Mouse (Mus musculus): ENCODE data around the gene Macf1. TPM values are rescaled to one million over a fixed set of nuclear protein-coding genes. Genes with fewer than 3 reads are reported as not detected.

Macf1 gene
- total RNA-seq, 4 experiments from 2014 or later: 235 to 265 (median 249) TPM

GRCm38 (mm10) chr4:123308292-123308691, 375.9 kb downstream of the Macf1 start:
- no peak for DNase-seq (ENCODE audit: low spot score in 2 of 2)

- peak in 1 of 2 experiments; percentile 32 for DNase-seq (ENCODE audit: low spot score in 2 of 2)
Observed at GRCm38 (mm10) chr4:123306999-123307398, 377.2 kb downstream of the Macf1 start.

- DNase-seq (ENCODE audit: low spot score in 2 of 2): no peak
Observed at GRCm38 (mm10) chr4:123305789-123306188, 378.4 kb downstream of the Macf1 start.

Small RNA genes lying within 50 kb of the gene (microRNA-seq; reads per million reads assigned to microRNA genes)
- 0 reads per million in 2 experiments for gene Mir6398

Other genes starting within 250 kb of the Macf1 start
- gene Ndufs5, start 33.8 kb upstream of the Macf1 start, total RNA-seq (2022): 100 to 1,000 TPM; 145 to 182 (median 170) TPM
- gene Akirin1, start 66.0 kb upstream of the Macf1 start, total RNA-seq (2022): 10 to 100 TPM; 54.7 to 59.0 (median 56.9) TPM
- gene Rhbdl2, start 103.5 kb upstream of the Macf1 start, total RNA-seq (2022): under 1 TPM in 3 of 4 experiments, not detected in 1; 0.45 to 0.73 (median 0.66) TPM
- not detected for gene 4933427I04Rik, start 175.3 kb upstream of the Macf1 start, total RNA-seq (2022)
- 10 to 100 TPM in 1 of 4 experiments, 1 to 10 TPM in 3; 7.3 to 14.1 (median 8.7) TPM for gene Mycbp, start 220.5 kb upstream of the Macf1 start, total RNA-seq (2022)
- 10 to 100 TPM; 57.8 to 68.5 (median 59.3) TPM for gene Rragc, start 233.1 kb upstream of the Macf1 start, total RNA-seq (2022)
- gene 4930535I16Rik, start 233.7 kb upstream of the Macf1 start, total RNA-seq (2022): under 1 TPM in 1 of 4 experiments, not detected in 3; 0.70 TPM